Mouse (Mus musculus) hindbrain, embryonic 11.5 days (tissue): Measurements from ENCODE around the gene Entpd8. TPM values are rescaled to one million over a fixed set of nuclear protein-coding genes. Genes with fewer than 3 reads are reported as not detected.

Experiments used
- ATAC-seq: fragments of 200-750 bp; cut with Nextera tagmentation; 2 replicates; pipeline ENCODE4 v1.8.0; 2017; ENCODE audit warnings: mild to moderate bottlenecking, moderate TSS enrichment, moderate library complexity; ENCODE audit not compliant: low FRiP score
- DNase-seq: peaks from one replicate; pipeline ENCODE4 v3.0.0-alpha.2; 2015; ENCODE audit warnings: low spot score
- H3K27ac ChIP-seq: fragments of 300-500 bp; sonication (generic); 2 replicates; pipeline ENCODE4 v1.5.1; 2014; ENCODE audit warnings: mild to moderate bottlenecking, low read depth, low read length
- H3K27me3 ChIP-seq: fragments of 300-500 bp; sonication (generic); 2 replicates; pipeline ENCODE4 v1.6.1; 2014; ENCODE audit warnings: mild to moderate bottlenecking, low read length, moderate library complexity, mixed read lengths; ENCODE audit not compliant: control insufficient read depth, insufficient read depth
- H3K36me3 ChIP-seq: fragments of 300-500 bp; sonication (generic); 2 replicates; pipeline ENCODE4 v1.6.1; 2014; ENCODE audit warnings: mild to moderate bottlenecking, low read length, moderate library complexity, mixed read lengths; ENCODE audit not compliant: control insufficient read depth, insufficient read depth
- H3K4me1 ChIP-seq: fragments of 300-500 bp; sonication (generic); replicated peaks from 2 replicates; pipeline ENCODE4 v1.6.1; 2014; ENCODE audit warnings: low read length, mixed read lengths; ENCODE audit not compliant: control insufficient read depth, insufficient read depth
- H3K4me2 ChIP-seq: fragments of 300-500 bp; sonication (generic); replicated peaks from 2 replicates; pipeline ENCODE4 v1.6.1; 2014; ENCODE audit warnings: mild to moderate bottlenecking, low read depth, low read length
- H3K4me3 ChIP-seq: fragments of 300-500 bp; sonication (generic); 2 replicates; pipeline ENCODE4 v1.5.1; 2014; ENCODE audit warnings: low read depth, low read length
- H3K9ac ChIP-seq: fragments of 300-500 bp; sonication (generic); 2 replicates; pipeline ENCODE4 v1.6.1; 2014; ENCODE audit warnings: low read depth, low read length
- H3K9me3 ChIP-seq: fragments of 300-500 bp; sonication (generic); 2 replicates; pipeline ENCODE4 v1.6.1; 2016; ENCODE audit warnings: low read length; ENCODE audit not compliant: control insufficient read depth
- whole genome bisulfite sequencing: fragments of 180-500 bp; shearing (Covaris S2); extraction: QIAGEN DNeasy Blood & Tissue Kit; methylation state at CpG from one replicate; pipeline ENCODE4 v1.1.7; 2014; 5-methylcytosine and 5-hydroxymethylcytosine counted together
- polyA plus RNA-seq: library from polyadenylated mRNA; unstranded; fragments of >200 nt; fragmentation: Nextera tagmentation; extraction: Ambion mirVana; gene quantifications from 2 replicates; pipeline ENCODE4 v1.2.1, GENCODE M21; 2014

The Entpd8 gene
- polyA plus RNA-seq, 1 experiment from 2014 or later: not detected

GRCm38 (mm10) chr2:25122666-25123065, 42.6 kb downstream of the Entpd8 start:
- 73% methylated on average over 2 of the region's 2 CpGs for WGBS
- H3K36me3 ChIP-seq: no peaks in the 10 kb centered on the region
- H3K27me3 ChIP-seq: no peaks in the 10 kb centered on the region
- H3K27ac ChIP-seq: no peak overlapping the region
- H3K4me1 ChIP-seq: peaks cover 5% of the 10 kb centered on the region
- H3K4me2 ChIP-seq: no peak overlapping the region
- H3K9ac ChIP-seq: no peak overlapping the region
- no peak overlapping the region for H3K4me3 ChIP-seq
- ATAC-seq (no peak), DNase-seq (no peak)
- no peaks in the 10 kb centered on the region for H3K9me3 ChIP-seq

GRCm38 (mm10) chr2:25123527-25123926, 43.4 kb downstream of the Entpd8 start:
- Histone ChIP-seq H3K4me1 (peaks cover 12% of the 10 kb centered on the region), H3K27me3 (no peaks in the 10 kb centered on the region), H3K36me3 (no peaks in the 10 kb centered on the region), H3K27ac (no peak overlapping the region), H3K9ac (no peak overlapping the region), H3K4me2 (no peak overlapping the region), H3K9me3 (no peaks in the 10 kb centered on the region), H3K4me3 (no peak overlapping the region)
- ATAC-seq (no peak), DNase-seq (no peak)
- WGBS: 87% methylated on average over 5 of the region's 5 CpGs

DNA sequence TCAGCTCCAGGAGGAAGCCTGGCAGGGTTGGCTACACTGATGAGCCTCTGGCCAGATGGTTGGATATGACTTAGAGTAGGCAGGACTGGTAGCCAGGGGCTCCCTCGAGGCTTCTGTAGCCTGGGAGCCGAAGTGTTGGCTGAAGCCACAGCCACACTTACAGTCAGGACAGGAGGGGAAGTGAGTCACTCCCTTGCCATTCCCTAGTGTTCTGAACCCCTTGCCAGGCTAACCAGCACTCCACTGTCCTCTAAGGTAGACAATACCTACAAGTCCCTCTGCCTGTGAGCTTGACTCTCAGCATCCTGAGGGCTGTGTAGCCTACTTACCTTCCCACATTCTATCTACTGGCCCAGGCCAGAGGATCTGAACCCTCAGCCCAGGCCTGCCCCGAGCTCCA, 44.3 kb downstream of the Entpd8 start:
- Histone ChIP-seq H3K9ac (no peak overlapping the region), H3K9me3 (no peaks in the 10 kb centered on the region), H3K4me3 (no peak overlapping the region), H3K36me3 (no peaks in the 10 kb centered on the region), H3K27ac (peak overlapping the region; percentile 97), H3K4me2 (no peak overlapping the region), H3K27me3 (no peaks in the 10 kb centered on the region), H3K4me1 (peaks cover 12% of the 10 kb centered on the region)
- DNase-seq (peak; percentile 5), ATAC-seq (no peak)
- WGBS: 86% methylated on average over 3 of the region's 3 CpGs

- Histone ChIP-seq H3K4me1 (peaks cover 12% of the 10 kb centered on the region), H3K4me2 (no peak overlapping the region), H3K9me3 (no peaks in the 10 kb centered on the region), H3K9ac (no peak overlapping the region), H3K27ac (peak overlapping the region; percentile 97), H3K36me3 (no peaks in the 10 kb centered on the region), H3K4me3 (no peak overlapping the region), H3K27me3 (no peaks in the 10 kb centered on the region)
- no peak for DNase-seq
- 59% methylated on average over 6 of the region's 6 CpGs for WGBS
- ATAC-seq: no peak
These were observed 45.0 kb downstream of the Entpd8 start for GRCm38 (mm10) chr2:25125146-25125545.

DNA sequence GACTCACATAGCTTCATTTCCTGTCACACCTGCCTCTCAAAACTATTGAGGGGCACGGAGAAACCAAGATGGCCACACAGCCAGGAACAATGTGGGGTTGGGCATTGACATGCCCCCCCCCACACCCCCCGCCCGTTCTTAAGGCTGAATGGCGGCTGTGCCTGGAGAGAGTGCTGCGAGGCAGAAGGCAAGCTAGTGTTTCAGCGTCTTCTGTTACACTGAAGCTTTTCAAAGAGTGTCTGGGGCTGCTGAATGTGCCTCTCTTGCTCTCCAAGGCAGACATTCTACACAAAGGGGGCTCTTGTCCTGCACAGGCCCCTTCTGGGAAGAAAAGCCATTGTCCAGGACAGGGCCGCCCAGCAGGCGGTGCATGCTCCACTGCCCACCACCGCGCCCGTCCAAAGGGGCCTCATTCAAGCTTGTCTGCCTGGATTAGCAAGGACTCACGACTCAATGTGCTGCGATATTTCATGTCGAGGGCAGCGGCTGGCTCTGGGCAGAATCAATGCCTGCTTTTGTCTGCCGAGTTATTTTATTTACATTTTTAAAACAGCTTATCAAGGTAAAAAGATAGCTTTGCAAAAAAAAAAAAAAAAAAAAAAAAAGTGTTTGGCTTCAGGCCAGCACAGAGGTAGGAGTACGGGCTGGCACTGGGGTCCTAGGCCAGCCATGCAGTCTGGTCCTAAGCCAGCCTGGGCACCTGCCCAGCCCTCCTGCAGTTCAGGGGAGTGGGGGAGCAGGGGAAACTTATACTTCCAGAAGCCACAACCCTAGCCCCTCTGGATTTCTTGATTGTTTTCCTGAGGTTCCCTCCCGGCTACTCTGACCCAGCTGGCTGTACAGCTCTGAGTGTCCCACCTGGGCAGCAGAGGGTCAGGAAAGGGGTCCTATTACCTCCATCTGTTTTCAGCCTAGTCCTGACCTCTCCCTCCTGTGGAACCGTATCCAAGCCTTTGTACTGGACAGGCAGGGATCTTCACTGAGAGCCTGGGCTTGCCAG, 46.2 kb downstream of the Entpd8 start:
- Histone ChIP-seq H3K4me3 (no peak overlapping the region), H3K9me3 (no peaks in the 10 kb centered on the region), H3K4me1 (peaks cover 12% of the 10 kb centered on the region), H3K27ac (peak overlapping the region; percentile 97), H3K4me2 (no peak overlapping the region; the same call in 1 of the 2 replicates), H3K27me3 (no peaks in the 10 kb centered on the region), H3K9ac (peak overlapping the region; percentile 52; the same call in 1 of the 2 replicates), H3K36me3 (no peaks in the 10 kb centered on the region)
- DNase-seq (peak; percentile 86), ATAC-seq (peak; percentile 91)
- 17% methylated on average over 19 of the region's 19 CpGs for WGBS

DNA sequence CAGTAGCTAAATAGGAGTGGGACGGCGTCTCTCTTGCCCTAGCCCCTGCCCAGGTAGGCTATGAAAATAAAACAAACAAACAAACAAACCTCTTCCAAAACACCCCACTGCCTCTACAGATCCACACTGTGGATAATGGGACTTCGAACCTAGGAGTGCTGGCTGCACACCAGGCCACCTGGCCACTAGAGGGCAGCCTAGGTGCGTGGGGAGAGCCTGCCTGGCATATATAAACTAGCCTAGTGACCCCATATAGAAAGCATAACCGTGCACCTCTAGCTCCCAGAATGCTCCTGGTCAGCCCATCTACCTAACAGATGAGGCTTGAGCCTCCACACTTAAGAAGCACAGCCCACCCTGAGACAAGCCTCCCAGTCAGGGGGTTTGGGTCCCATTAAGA, 47.1 kb downstream of the Entpd8 start:
- H3K4me1 ChIP-seq: peaks cover 12% of the 10 kb centered on the region
- WGBS: 40% methylated on average over 5 of the region's 5 CpGs
- H3K4me3 ChIP-seq: no peak overlapping the region

GRCm38 (mm10) chr2:25128072-25128471, 48.0 kb downstream of the Entpd8 start:
- Histone ChIP-seq H3K9ac (no peak overlapping the region), H3K4me2 (no peak overlapping the region), H3K4me1 (peaks cover 12% of the 10 kb centered on the region), H3K27ac (peak overlapping the region; percentile 97), H3K36me3 (no peaks in the 10 kb centered on the region), H3K27me3 (no peaks in the 10 kb centered on the region), H3K4me3 (no peak overlapping the region), H3K9me3 (no peaks in the 10 kb centered on the region)
- WGBS: 81% methylated on average over 11 of the region's 11 CpGs
- ATAC-seq (no peak), DNase-seq (no peak)

More for the DNA sequence above, 47.1 kb downstream of the Entpd8 start:
- ATAC-seq: no peak
- Histone ChIP-seq H3K27me3 (no peaks in the 10 kb centered on the region), H3K4me2 (no peak overlapping the region), H3K9me3 (no peaks in the 10 kb centered on the region), H3K36me3 (no peaks in the 10 kb centered on the region), H3K27ac (peak overlapping the region; percentile 97), H3K9ac (0 out of 2 replicates have a peak overlapping the region, but pooled peaks have one; percentile 52)
- DNase-seq: peak; percentile 70

DNA sequence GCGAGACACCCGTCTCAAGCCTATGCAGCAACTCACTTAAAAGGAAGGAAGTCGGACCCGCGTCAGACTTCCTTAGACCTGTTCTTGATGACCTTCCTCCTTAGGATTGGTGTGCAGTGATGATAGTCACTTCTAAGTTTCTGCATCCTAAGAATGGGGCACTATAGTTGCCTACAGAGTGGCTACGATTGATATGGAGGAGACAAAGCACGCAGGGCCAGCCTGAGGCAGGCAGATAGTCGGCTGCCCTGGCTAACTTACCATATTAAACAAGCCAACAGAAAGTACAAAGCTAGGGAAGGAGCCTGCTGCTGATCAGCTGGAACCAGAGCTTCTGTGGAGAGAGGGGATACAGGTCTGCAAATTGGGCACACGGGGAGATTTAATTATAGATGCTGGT, 51.5 kb downstream of the Entpd8 start:
- Histone ChIP-seq H3K27ac (no peak overlapping the region), H3K9me3 (no peaks in the 10 kb centered on the region), H3K4me1 (peaks cover 9% of the 10 kb centered on the region), H3K36me3 (no peaks in the 10 kb centered on the region), H3K9ac (no peak overlapping the region), H3K27me3 (no peaks in the 10 kb centered on the region), H3K4me3 (no peak overlapping the region), H3K4me2 (no peak overlapping the region)
- WGBS: 82% methylated on average over 9 of the region's 9 CpGs
- DNase-seq (no peak), ATAC-seq (no peak)
